Mouse (Mus musculus): Measurements from ENCODE around the gene Chst13. TPM values are rescaled to one million over a fixed set of nuclear protein-coding genes. Genes with fewer than 3 reads are reported as not detected.
A peak's percentile ranks its signal among the peaks of the same experiment; 100 is the strongest.

Chst13 gene
- polyA plus RNA-seq (2015; fragmentation: Nextera tagmentation; extraction: Ambion mirVana), result 0.15 and 0.33 TPM in 2 replicates

DNA sequence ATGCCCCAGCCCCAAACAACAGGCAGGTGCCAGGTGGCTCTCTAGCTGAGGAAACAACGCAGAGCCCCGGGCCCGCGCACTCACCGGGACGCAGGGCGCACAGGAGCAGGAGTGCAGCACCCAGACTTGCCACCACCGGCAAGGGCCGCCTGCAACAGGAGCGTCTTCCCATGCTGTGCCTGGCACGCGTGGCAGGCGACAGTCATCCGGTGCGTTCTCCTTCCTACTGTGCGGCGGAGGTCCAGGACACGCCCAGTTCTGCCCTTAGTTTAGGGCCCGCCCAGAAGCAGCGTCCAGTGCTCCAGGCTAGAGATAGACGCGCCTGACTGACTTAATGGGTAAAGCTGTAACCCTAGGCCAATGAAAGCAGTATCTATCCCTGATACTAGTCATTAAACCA is at the start of gene Chst13:
Gene Chst13 (minus strand): TSS at position 195 of the 400 bp plus-strand sequence.
- peak within 1 kb of the TSS; percentile 26 for H3K4me3 ChIP-seq
- 4% methylated on average over 22 of the region's 22 CpGs for WGBS
- no peak within 1 kb of the TSS for H3K9ac ChIP-seq
- peaks cover 5% of the 10 kb centered on the region for H3K4me1 ChIP-seq
- peaks cover 26% of the 10 kb centered on the region for H3K27me3 ChIP-seq
- no peak within 1 kb of the TSS for H3K27ac ChIP-seq
- ATAC-seq (ENCODE audit: low FRiP score, low read depth), result no peak
- H3K4me2 ChIP-seq (replicated peaks), result peak within 1 kb of the TSS; percentile 59
- H3K9me3 ChIP-seq, result no peaks in the 10 kb centered on the region
- H3K36me3 ChIP-seq, result no peaks in the 10 kb centered on the region

- WGBS, result 93% methylated on average over 4 of the region's 4 CpGs
Measured at GRCm38 (mm10) chr6:90374647-90375046, 49.7 kb upstream of the Chst13 start.

GRCm38 (mm10) chr6:90369725-90370553 is 45.0 kb upstream of the Chst13 start:
- H3K9me3 ChIP-seq, result no peaks in the 10 kb centered on the region
- peak overlapping the region; percentile 94 for H3K4me3 ChIP-seq
- H3K9ac ChIP-seq, result peak overlapping the region; percentile 81
- under 1% methylated on average over 90 of the region's 98 CpGs for WGBS
- H3K36me3 ChIP-seq, result peaks cover 28% of the 10 kb centered on the region
- ATAC-seq (ENCODE audit: low FRiP score, low read depth), result peak; percentile 26
- H3K4me1 ChIP-seq, result peaks cover 23% of the 10 kb centered on the region
- H3K27ac ChIP-seq, result peak overlapping the region; percentile 67; the same call in 1 of the 2 replicates
- H3K27me3 ChIP-seq, result no peaks in the 10 kb centered on the region
- H3K4me2 ChIP-seq (replicated peaks), result peak overlapping the region; percentile 99

More at GRCm38 (mm10) chr6:90374647-90375046, 49.7 kb upstream of the Chst13 start:
- ATAC-seq (ENCODE audit: low FRiP score, low read depth), result no peak
- peaks cover 68% of the 10 kb centered on the region for H3K36me3 ChIP-seq
- H3K4me1 ChIP-seq, result peaks cover 23% of the 10 kb centered on the region
- no peak overlapping the region for H3K27ac ChIP-seq
- H3K9me3 ChIP-seq, result no peaks in the 10 kb centered on the region
- H3K9ac ChIP-seq, result no peak overlapping the region
- H3K27me3 ChIP-seq, result no peaks in the 10 kb centered on the region
- H3K4me2 ChIP-seq (replicated peaks), result no peak overlapping the region
- H3K4me3 ChIP-seq, result no peak overlapping the region

DNA sequence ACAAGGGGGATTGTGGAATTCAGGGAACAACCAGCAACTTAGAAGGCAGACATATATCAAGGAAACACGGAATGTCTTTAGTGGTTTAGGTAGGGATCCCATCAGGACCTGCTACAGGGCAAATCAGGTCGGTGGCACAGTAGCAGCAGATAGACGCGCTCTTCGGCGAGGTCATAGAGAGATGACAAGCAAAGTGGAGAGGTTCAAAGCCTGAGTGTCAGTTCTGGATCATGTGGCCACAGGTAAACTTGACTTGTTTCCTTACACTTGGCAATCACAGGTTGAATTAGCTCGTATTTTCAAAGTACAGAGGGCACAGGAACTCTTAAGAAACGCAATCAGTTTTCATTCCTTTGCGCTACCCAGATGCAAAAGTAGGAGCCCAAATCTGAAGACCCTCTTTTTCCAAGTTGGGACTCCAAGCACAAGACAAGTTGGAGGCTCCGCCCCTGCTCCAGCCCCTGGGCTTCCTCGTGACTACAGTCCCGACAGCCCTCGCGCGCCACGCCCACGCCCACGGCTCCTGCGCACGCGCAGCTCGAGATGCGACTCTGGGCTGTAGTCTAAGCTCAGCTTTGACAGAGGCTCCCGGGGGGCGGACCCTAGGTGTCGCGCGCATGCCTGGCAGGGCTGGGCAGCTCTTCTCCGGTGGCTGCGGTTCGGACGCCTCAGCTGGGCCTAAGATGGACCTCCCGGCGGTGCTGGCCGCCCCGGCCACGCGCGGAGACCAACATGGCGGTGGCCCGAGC is 44.2 kb upstream of the Chst13 start, which contains the start of gene Zxdc:
Gene Zxdc (plus strand): TSS at position 517 of the 749 bp plus-strand sequence.
- H3K27me3 ChIP-seq, result no peaks in the 10 kb centered on the region
- peak within 1 kb of the TSS; percentile 94 for H3K4me3 ChIP-seq
- WGBS, result 6% methylated on average over 38 of the region's 41 CpGs
- H3K4me1 ChIP-seq, result peaks cover 23% of the 10 kb centered on the region
- H3K27ac ChIP-seq, result peak within 1 kb of the TSS; percentile 67; the same call in 1 of the 2 replicates
- H3K4me2 ChIP-seq (replicated peaks), result peak within 1 kb of the TSS; percentile 99
- peak; percentile 98 for ATAC-seq (ENCODE audit: low FRiP score, low read depth)
- H3K36me3 ChIP-seq, result peaks cover 20% of the 10 kb centered on the region
- H3K9me3 ChIP-seq, result no peaks in the 10 kb centered on the region
- H3K9ac ChIP-seq, result peak within 1 kb of the TSS; percentile 81

DNA sequence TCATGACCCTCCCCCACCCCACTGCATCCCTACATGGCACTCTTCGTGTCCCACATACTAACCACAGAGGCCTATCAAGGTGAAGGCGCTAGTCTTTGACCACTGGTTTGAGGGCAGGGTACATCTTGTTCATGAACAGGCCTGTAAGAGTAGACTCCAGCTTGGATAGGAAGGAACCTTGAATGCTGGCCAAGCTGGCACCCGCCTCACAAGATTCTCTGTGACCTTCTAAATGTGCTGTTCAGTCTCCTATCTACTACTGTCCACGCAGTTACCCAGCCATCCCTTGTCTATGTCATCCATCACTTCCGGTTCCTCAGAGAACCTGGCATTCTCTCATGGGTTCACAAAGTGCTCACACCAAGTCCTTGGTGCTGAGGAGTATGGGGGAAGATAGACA is 38.3 kb upstream of the Chst13 start:
- 90% methylated on average over 5 of the region's 5 CpGs for WGBS

GRCm38 (mm10) chr6:90360922-90361614 is 36.1 kb upstream of the Chst13 start:
- H3K4me2 ChIP-seq (replicated peaks), result no peak overlapping the region
- ATAC-seq (ENCODE audit: low FRiP score, low read depth), result no peak
- H3K27me3 ChIP-seq, result no peaks in the 10 kb centered on the region
- H3K27ac ChIP-seq, result peak overlapping the region; percentile 82
- no peaks in the 10 kb centered on the region for H3K9me3 ChIP-seq
- H3K9ac ChIP-seq, result no peak overlapping the region
- WGBS, result 88% methylated on average over 6 of the region's 6 CpGs
- no peaks in the 10 kb centered on the region for H3K36me3 ChIP-seq
- peaks cover 36% of the 10 kb centered on the region for H3K4me1 ChIP-seq
- no peak overlapping the region for H3K4me3 ChIP-seq

More for the DNA sequence above, 38.3 kb upstream of the Chst13 start:
- peaks cover 27% of the 10 kb centered on the region for H3K4me1 ChIP-seq
- no peak for ATAC-seq (ENCODE audit: low FRiP score, low read depth)
- no peaks in the 10 kb centered on the region for H3K36me3 ChIP-seq
- no peak overlapping the region for H3K4me3 ChIP-seq
- no peaks in the 10 kb centered on the region for H3K27me3 ChIP-seq
- no peak overlapping the region for H3K9ac ChIP-seq
- no peak overlapping the region for H3K27ac ChIP-seq
- no peak overlapping the region for H3K4me2 ChIP-seq (replicated peaks)
- no peaks in the 10 kb centered on the region for H3K9me3 ChIP-seq

DNA sequence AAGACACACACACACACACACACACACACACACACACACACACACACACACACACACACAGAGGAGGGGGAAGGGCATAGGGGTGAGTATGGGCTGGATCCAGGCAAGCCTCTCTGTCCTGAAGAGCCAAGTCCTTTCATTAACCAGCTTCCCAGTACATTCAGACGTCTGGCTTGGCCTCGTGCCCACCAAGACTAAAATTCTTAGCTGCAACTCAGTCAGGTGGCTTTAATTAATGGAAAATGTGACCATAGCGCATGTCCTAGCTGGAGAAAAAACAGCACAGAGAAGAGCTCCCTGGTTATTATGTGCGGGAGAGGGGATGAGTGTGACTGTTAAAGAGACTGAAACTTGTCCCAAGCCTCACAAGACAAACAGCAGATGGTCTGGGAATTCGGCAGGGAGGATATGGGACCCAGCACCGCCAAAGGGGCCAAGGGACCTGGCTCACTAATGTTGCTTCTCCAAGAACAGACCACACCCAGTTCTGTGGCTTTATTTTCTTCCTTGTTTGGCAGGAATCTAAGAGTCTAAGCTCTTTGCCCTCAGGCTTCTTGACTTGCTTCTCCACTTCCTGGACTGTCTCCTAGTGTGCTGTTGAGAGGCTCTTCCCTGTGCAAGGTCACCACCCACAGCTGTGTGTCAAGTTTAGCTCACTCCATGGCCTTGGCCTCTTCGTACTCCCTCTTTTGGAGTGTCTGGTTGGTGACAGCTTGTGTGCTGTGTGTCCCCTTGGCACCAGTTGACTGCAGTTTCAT is 35.2 kb upstream of the Chst13 start:
- Histone ChIP-seq H3K4me2 (replicated peaks) (0 out of 2 replicates have a peak overlapping the region, but pooled peaks have one; percentile 14), H3K4me3 (no peak overlapping the region), H3K27ac (peak overlapping the region; percentile 82), H3K9me3 (no peaks in the 10 kb centered on the region), H3K9ac (no peak overlapping the region), H3K4me1 (peaks cover 36% of the 10 kb centered on the region), H3K36me3 (no peaks in the 10 kb centered on the region), H3K27me3 (no peaks in the 10 kb centered on the region)
- 22% methylated on average over 7 of the region's 7 CpGs for WGBS
- peak; percentile 85 for ATAC-seq (ENCODE audit: low FRiP score, low read depth)

GRCm38 (mm10) chr6:90359445-90359844 is 34.5 kb upstream of the Chst13 start:
- no peak for ATAC-seq (ENCODE audit: low FRiP score, low read depth)
- Histone ChIP-seq H3K27ac (peak overlapping the region; percentile 82), H3K36me3 (no peaks in the 10 kb centered on the region), H3K4me2 (replicated peaks) (0 out of 2 replicates have a peak overlapping the region, but pooled peaks have one; percentile 14), H3K27me3 (no peaks in the 10 kb centered on the region), H3K9ac (no peak overlapping the region), H3K4me1 (peaks cover 36% of the 10 kb centered on the region), H3K9me3 (no peaks in the 10 kb centered on the region), H3K4me3 (no peak overlapping the region)
- 82% methylated on average over 2 of the region's 2 CpGs for WGBS

GRCm38 (mm10) chr6:90358142-90358541 is 33.2 kb upstream of the Chst13 start:
- WGBS, result 52% methylated on average over 5 of the region's 5 CpGs
- Histone ChIP-seq H3K27ac (no peak overlapping the region), H3K4me1 (peaks cover 36% of the 10 kb centered on the region), H3K9me3 (no peaks in the 10 kb centered on the region), H3K4me3 (no peak overlapping the region), H3K27me3 (no peaks in the 10 kb centered on the region), H3K4me2 (replicated peaks) (no peak overlapping the region), H3K9ac (no peak overlapping the region), H3K36me3 (no peaks in the 10 kb centered on the region)
- no peak for ATAC-seq (ENCODE audit: low FRiP score, low read depth)

DNA sequence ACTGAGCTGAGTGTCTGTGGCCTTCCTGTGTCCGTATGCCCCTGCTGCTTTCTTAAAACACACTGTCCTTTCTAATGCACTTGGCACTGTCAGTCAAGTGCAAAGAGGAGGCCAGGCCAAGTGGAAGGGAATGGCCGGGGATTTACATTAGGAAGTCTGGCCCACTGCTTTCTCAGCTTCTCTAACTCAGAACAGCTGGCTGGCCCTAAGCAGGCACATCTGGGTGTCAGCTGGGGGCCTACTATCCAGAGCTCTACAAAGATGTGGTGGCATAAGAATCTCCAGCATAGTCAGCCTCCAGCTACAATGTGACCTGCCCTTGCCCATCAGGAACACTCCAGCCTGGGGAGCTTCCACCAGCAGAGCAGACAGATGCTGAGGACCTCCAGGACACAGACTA is 25.0 kb upstream of the Chst13 start:
- WGBS, result 41% methylated on average over 2 of the region's 2 CpGs

DNA sequence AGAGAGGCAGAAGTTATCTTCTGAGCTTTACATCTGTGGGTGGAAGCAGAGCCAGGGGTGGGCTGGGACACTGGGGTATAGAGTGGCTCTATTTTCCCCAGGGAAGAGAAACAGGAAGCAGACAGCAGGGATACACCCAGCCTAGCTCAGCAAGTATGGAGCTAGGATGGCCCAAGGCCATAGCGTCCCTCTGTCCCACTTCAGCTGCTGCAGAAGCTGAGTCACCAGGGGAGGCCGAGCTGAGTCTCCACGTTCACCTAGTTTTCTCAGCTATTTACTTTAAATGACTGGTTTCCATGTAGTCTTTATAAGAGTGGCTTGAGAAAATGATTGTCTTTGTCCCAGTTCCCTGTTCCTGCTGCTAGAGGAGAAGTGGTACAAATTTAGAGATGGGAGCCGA is 23.5 kb upstream of the Chst13 start:
- Histone ChIP-seq H3K4me1 (no peaks in the 10 kb centered on the region), H3K9me3 (no peaks in the 10 kb centered on the region), H3K4me3 (no peak overlapping the region), H3K36me3 (no peaks in the 10 kb centered on the region), H3K27me3 (no peaks in the 10 kb centered on the region), H3K4me2 (replicated peaks) (no peak overlapping the region), H3K9ac (no peak overlapping the region), H3K27ac (no peak overlapping the region)
- 73% methylated on average over 4 of the region's 4 CpGs for WGBS
- no peak for ATAC-seq (ENCODE audit: low FRiP score, low read depth)

More for the DNA sequence above, 25.0 kb upstream of the Chst13 start:
- H3K4me1 ChIP-seq, result no peaks in the 10 kb centered on the region
- no peak overlapping the region for H3K27ac ChIP-seq
- 0 out of 2 replicates have a peak, but pooled peaks have one; percentile 36 for ATAC-seq (ENCODE audit: low FRiP score, low read depth)
- H3K4me2 ChIP-seq (replicated peaks), result no peak overlapping the region
- H3K9me3 ChIP-seq, result no peaks in the 10 kb centered on the region
- H3K36me3 ChIP-seq, result no peaks in the 10 kb centered on the region
- no peak overlapping the region for H3K9ac ChIP-seq
- no peaks in the 10 kb centered on the region for H3K27me3 ChIP-seq
- no peak overlapping the region for H3K4me3 ChIP-seq
